Mouse (Mus musculus): ENCODE measurements at regions not wholly inside any gene's neighbourhood (a gene's known extent, or its start where the extent isn't known, plus 50 kb on each side); places are given as distances from the start of the nearest gene placed in this dataset.

GRCm38 (mm10) chr1:64198781-64199180 lies 76.7 kb upstream of the Klf7 start:
- DNase-seq (ENCODE audit: low spot score): no peak

- no peak for DNase-seq (ENCODE audit: low spot score)
These were observed 76.2 kb upstream of the Klf7 start for GRCm38 (mm10) chr1:64198322-64198721.

- DNase-seq (ENCODE audit: low spot score): no peak
These were observed 73.9 kb upstream of the Klf7 start for GRCm38 (mm10) chr1:64195970-64196491.

- DNase-seq (ENCODE audit: low spot score): no peak
These were observed 73.2 kb upstream of the Klf7 start for GRCm38 (mm10) chr1:64195294-64195693.

GRCm38 (mm10) chr1:64193150-64193838 lies 71.2 kb upstream of the Klf7 start:
- DNase-seq (ENCODE audit: low spot score): no peak

GRCm38 (mm10) chr1:64192736-64193135 lies 70.7 kb upstream of the Klf7 start:
- no peak for DNase-seq (ENCODE audit: low spot score)

GRCm38 (mm10) chr1:64191242-64192220 lies 69.4 kb upstream of the Klf7 start:
- DNase-seq (ENCODE audit: low spot score): no peak

- DNase-seq (ENCODE audit: low spot score): no peak
These were observed 68.6 kb upstream of the Klf7 start for GRCm38 (mm10) chr1:64190705-64191104.

- no peak for DNase-seq (ENCODE audit: low spot score)
These were observed 68.0 kb upstream of the Klf7 start for GRCm38 (mm10) chr1:64190097-64190496.

GRCm38 (mm10) chr1:64189471-64189870 lies 67.4 kb upstream of the Klf7 start:
- no peak for DNase-seq (ENCODE audit: low spot score)

- no peak for DNase-seq (ENCODE audit: low spot score)
These were observed 65.9 kb upstream of the Klf7 start for GRCm38 (mm10) chr1:64187796-64188513.

- DNase-seq (ENCODE audit: low spot score): no peak
These were observed 51.6 kb upstream of the Klf7 start for GRCm38 (mm10) chr1:64173708-64174107.

- DNase-seq (ENCODE audit: low spot score): no peak
These were observed 50.0 kb upstream of the Klf7 start for GRCm38 (mm10) chr1:64172122-64172521.
